Mouse (Mus musculus): Measurements from ENCODE around the gene Pxn. TPM values are rescaled to one million over a fixed set of nuclear protein-coding genes. Genes with fewer than 3 reads are reported as not detected.
A peak's percentile ranks its signal among the peaks of the same experiment; 100 is the strongest.
"Not testable (repeated sequence)": the region's sequence is repeated elsewhere in the genome, so short reads cannot be mapped to it uniquely, and the experiment has no call there.

Gene Pxn
- polyA plus RNA-seq, 1 experiment = 194 TPM

GRCm38 (mm10) chr5:115574992-115575391 lies 68.5 kb downstream of the Pxn start:
- Histone ChIP-seq H3K4me1 (ENCODE audit: control insufficient read depth, insufficient read depth, low read length) (peaks cover 21% of the 10 kb centered on the region), H3K4me3 (replicated peaks; ENCODE audit: insufficient read depth, low read depth, low read length) (no peak overlapping the region), H3K27ac (ENCODE audit: insufficient read depth, low read length) (no peak overlapping the region), H3K27me3 (ENCODE audit: control insufficient read depth, insufficient read depth, low read length) (no peaks in the 10 kb centered on the region)
- DNase-seq = peak; percentile 49 to 56
- WGBS = 12% methylated on average over 8 of the region's 8 CpGs
- TF ChIP-seq CTCF (IDR thresholded peaks at IDR 0.05; ENCODE audit: borderline replicate concordance, insufficient read depth, low read depth, low read length) = no peak

GRCm38 (mm10) chr5:115577686-115578085 lies 71.2 kb downstream of the Pxn start:
- 88% methylated on average over 4 of the region's 4 CpGs for WGBS
- not testable (repeated sequence) for DNase-seq

GRCm38 (mm10) chr5:115578922-115579321 lies 72.4 kb downstream of the Pxn start:
- no peaks in the 10 kb centered on the region for H3K27me3 ChIP-seq (ENCODE audit: control insufficient read depth, insufficient read depth, low read length)
- no peak overlapping the region for H3K4me3 ChIP-seq (replicated peaks; ENCODE audit: insufficient read depth, low read depth, low read length)
- TF ChIP-seq POLR2A (IDR thresholded peaks at IDR 0.05; ENCODE audit: borderline replicate concordance, insufficient read depth, low read length) (no peak), CTCF (IDR thresholded peaks at IDR 0.05; ENCODE audit: borderline replicate concordance, insufficient read depth, low read depth, low read length) (no peak)
- DNase-seq = peak; percentile 54 to 58
- H3K4me1 ChIP-seq (ENCODE audit: control insufficient read depth, insufficient read depth, low read length) = peaks cover 17% of the 10 kb centered on the region
- H3K27ac ChIP-seq (ENCODE audit: insufficient read depth, low read length) = 0 out of 2 replicates have a peak overlapping the region, but pooled peaks have one; percentile 10
- 37% methylated on average over 14 of the region's 14 CpGs for WGBS

More at GRCm38 (mm10) chr5:115577686-115578085, 71.2 kb downstream of the Pxn start:
- not testable (repeated sequence) for H3K4me3 ChIP-seq (replicated peaks; ENCODE audit: insufficient read depth, low read depth, low read length); H3K27me3 ChIP-seq (ENCODE audit: control insufficient read depth, insufficient read depth, low read length); H3K27ac ChIP-seq (ENCODE audit: insufficient read depth, low read length)
- H3K4me1 ChIP-seq (ENCODE audit: control insufficient read depth, insufficient read depth, low read length) = peaks cover 20% of the 10 kb centered on the region

GRCm38 (mm10) chr5:115579363-115579762 lies 72.9 kb downstream of the Pxn start:
- peaks cover 17% of the 10 kb centered on the region for H3K4me1 ChIP-seq (ENCODE audit: control insufficient read depth, insufficient read depth, low read length)
- peak in 1 of 2 experiments; percentile 38 for DNase-seq
- no peak overlapping the region for H3K27ac ChIP-seq (ENCODE audit: insufficient read depth, low read length)
- H3K27me3 ChIP-seq (ENCODE audit: control insufficient read depth, insufficient read depth, low read length) = no peaks in the 10 kb centered on the region
- no peak overlapping the region for H3K4me3 ChIP-seq (replicated peaks; ENCODE audit: insufficient read depth, low read depth, low read length)
- 18% methylated on average over 5 of the region's 5 CpGs for WGBS
- TF ChIP-seq POLR2A (IDR thresholded peaks at IDR 0.05; ENCODE audit: borderline replicate concordance, insufficient read depth, low read length) = no peak
- TF ChIP-seq CTCF (IDR thresholded peaks at IDR 0.05; ENCODE audit: borderline replicate concordance, insufficient read depth, low read depth, low read length) = no peak

GRCm38 (mm10) chr5:115580229-115581001 lies 73.9 kb downstream of the Pxn start:
- no peak for TF ChIP-seq CTCF (IDR thresholded peaks at IDR 0.05; ENCODE audit: borderline replicate concordance, insufficient read depth, low read depth, low read length)
- no peak for TF ChIP-seq POLR2A (IDR thresholded peaks at IDR 0.05; ENCODE audit: borderline replicate concordance, insufficient read depth, low read length)
- no peaks in the 10 kb centered on the region for H3K27me3 ChIP-seq (ENCODE audit: control insufficient read depth, insufficient read depth, low read length)
- H3K4me3 ChIP-seq (replicated peaks; ENCODE audit: insufficient read depth, low read depth, low read length) = no peak overlapping the region
- H3K4me1 ChIP-seq (ENCODE audit: control insufficient read depth, insufficient read depth, low read length) = peaks cover 17% of the 10 kb centered on the region
- 81% methylated on average over 14 of the region's 14 CpGs for WGBS
- DNase-seq = no peak
- no peak overlapping the region for H3K27ac ChIP-seq (ENCODE audit: insufficient read depth, low read length)

GRCm38 (mm10) chr5:115581662-115582061 lies 75.2 kb downstream of the Pxn start:
- Histone ChIP-seq H3K4me3 (replicated peaks; ENCODE audit: insufficient read depth, low read depth, low read length) (no peak overlapping the region), H3K27ac (ENCODE audit: insufficient read depth, low read length) (no peak overlapping the region), H3K27me3 (ENCODE audit: control insufficient read depth, insufficient read depth, low read length) (no peaks in the 10 kb centered on the region), H3K4me1 (ENCODE audit: control insufficient read depth, insufficient read depth, low read length) (peaks cover 17% of the 10 kb centered on the region)
- TF ChIP-seq POLR2A (IDR thresholded peaks at IDR 0.05; ENCODE audit: borderline replicate concordance, insufficient read depth, low read length) (no peak), CTCF (IDR thresholded peaks at IDR 0.05; ENCODE audit: borderline replicate concordance, insufficient read depth, low read depth, low read length) (no peak)
- DNase-seq = no peak
- 93% methylated on average over 9 of the region's 9 CpGs for WGBS

- DNase-seq = no peak
- H3K27me3 ChIP-seq (ENCODE audit: control insufficient read depth, insufficient read depth, low read length) = no peaks in the 10 kb centered on the region
- no peak overlapping the region for H3K27ac ChIP-seq (ENCODE audit: insufficient read depth, low read length)
- 80% methylated on average over 12 of the region's 12 CpGs for WGBS
- no peak for TF ChIP-seq POLR2A (IDR thresholded peaks at IDR 0.05; ENCODE audit: borderline replicate concordance, insufficient read depth, low read length)
- no peak for TF ChIP-seq CTCF (IDR thresholded peaks at IDR 0.05; ENCODE audit: borderline replicate concordance, insufficient read depth, low read depth, low read length)
- H3K4me3 ChIP-seq (replicated peaks; ENCODE audit: insufficient read depth, low read depth, low read length) = no peak overlapping the region
- no peaks in the 10 kb centered on the region for H3K4me1 ChIP-seq (ENCODE audit: control insufficient read depth, insufficient read depth, low read length)
Measured at GRCm38 (mm10) chr5:115585616-115586015, 79.1 kb downstream of the Pxn start.

- Histone ChIP-seq H3K4me3 (replicated peaks; ENCODE audit: insufficient read depth, low read depth, low read length) (no peak overlapping the region), H3K27me3 (ENCODE audit: control insufficient read depth, insufficient read depth, low read length) (no peaks in the 10 kb centered on the region), H3K4me1 (ENCODE audit: control insufficient read depth, insufficient read depth, low read length) (no peaks in the 10 kb centered on the region), H3K27ac (ENCODE audit: insufficient read depth, low read length) (no peak overlapping the region)
- TF ChIP-seq POLR2A (IDR thresholded peaks at IDR 0.05; ENCODE audit: borderline replicate concordance, insufficient read depth, low read length) (no peak), CTCF (IDR thresholded peaks at IDR 0.05; ENCODE audit: borderline replicate concordance, insufficient read depth, low read depth, low read length) (no peak)
- no peak for DNase-seq
- 38% methylated on average over 15 of the region's 15 CpGs for WGBS
Measured at GRCm38 (mm10) chr5:115586166-115586565, 79.7 kb downstream of the Pxn start.

Measured in cerebellum, adult 2 months (tissue).